Mouse (Mus musculus) activated CD4-positive, CD25-positive, alpha-beta regulatory T cell, adult 4 months (primary cell): Measurements from ENCODE around the gene Ankrd33b. TPM values are rescaled to one million over a fixed set of nuclear protein-coding genes. Genes with fewer than 3 reads are reported as not detected.

Experiments
- ATAC-seq: one replicate; pipeline ENCODE4 v1.8.0; 2017
- polyA plus RNA-seq, 2 experiments: library from polyadenylated mRNA; unstranded; fragments of 100-300 nt; shearing (Covaris generic); gene quantifications; one replicate each; pipeline ENCODE4 v1.2.1; 2017

Gene Ankrd33b
- polyA plus RNA-seq = under 1 TPM in 1 of 2 experiments, not detected in 1; 0.71 TPM

DNA sequence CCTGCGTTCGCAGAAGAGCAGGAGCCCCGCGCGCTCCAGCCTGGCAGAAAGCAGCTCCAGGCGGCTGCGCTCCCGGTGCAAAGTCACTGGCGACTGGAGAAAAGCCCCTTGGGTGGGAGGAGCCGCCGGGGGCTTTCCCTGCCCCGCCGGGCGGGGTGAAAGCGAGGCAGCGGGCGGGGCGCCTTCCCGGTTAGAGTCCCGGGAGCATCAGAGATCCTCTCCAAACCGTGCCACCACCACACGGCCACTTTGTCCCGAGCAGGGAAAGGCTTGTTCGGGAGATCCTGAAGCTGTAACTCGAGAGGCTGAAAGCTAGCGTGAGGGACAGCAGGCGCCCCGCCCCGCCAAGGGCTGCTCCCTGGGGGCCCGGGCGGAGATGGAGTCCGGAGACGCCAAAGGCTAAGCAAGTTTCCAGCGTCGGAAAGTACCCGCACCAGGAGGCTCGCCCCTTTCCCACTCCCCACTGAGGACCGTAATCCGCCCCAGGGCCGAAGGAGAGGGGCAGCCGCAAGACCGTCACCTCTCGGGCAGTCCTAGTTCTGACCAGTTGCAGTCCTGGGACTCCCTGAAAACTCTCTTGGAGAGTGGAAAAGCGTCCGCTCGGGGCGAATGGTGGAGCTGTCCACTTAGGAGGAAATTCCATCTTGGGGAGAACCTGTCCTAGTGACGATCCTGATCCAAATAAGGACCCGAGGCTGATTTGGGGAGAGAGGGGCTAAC, at the start of gene Ankrd33b:
Ankrd33b (minus strand) TSS at position 246 of the 720 bp plus-strand sequence.
- no peak for ATAC-seq

DNA sequence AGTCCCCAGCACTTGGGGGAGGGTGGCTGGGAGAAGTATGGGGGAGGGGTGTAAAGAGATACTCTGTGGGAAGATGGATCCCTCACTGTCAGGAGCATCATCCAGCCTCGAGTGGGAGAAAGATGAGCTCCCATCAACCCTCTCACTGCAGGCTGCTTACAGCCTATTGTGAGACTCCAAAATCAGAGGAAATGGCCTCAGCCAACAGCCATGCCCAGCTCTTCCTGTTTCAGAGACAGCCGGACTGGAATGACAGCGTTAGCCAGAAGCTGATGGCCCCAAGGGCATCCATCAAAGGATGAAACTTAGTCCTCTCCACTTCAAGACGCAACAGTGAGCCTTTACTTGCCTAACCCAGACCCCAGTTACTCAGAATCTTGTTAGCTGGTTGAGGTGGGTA, 47.7 kb upstream of the Ankrd33b start:
- ATAC-seq = no peak

DNA sequence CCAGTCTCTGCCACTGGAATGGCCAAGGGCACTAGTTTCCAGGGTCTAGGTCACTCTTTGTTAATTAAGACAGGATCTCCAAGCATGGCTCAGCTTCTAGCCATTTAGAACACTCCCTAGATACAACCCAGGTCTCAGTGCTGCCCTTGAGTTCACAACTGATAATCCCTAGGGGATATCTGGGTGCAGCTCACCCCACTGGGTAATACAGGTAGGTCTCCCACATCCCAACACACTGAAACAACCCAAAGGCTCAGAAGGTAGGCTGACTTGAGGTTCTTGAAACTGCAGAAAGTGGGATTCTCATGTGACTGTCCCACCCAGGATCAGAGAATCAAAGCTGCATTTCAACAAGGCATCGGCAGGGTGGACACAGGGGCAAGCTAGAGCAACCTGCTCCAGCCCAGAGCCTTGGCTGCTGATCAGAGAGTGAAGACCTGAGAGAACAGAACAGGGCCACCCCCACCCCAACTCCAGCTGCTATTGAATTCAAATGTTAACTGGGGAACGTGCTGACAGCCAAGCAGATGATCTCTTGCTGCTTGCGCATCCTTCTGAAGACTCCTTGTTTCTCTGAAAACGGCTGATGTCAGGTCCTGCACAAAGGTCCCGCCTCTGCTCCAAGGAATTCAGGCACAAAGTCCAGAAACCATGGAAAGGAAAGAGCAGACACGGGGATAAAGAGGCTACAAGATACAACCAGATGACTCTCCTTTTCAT, 46.8 kb upstream of the Ankrd33b start:
- no peak for ATAC-seq

DNA sequence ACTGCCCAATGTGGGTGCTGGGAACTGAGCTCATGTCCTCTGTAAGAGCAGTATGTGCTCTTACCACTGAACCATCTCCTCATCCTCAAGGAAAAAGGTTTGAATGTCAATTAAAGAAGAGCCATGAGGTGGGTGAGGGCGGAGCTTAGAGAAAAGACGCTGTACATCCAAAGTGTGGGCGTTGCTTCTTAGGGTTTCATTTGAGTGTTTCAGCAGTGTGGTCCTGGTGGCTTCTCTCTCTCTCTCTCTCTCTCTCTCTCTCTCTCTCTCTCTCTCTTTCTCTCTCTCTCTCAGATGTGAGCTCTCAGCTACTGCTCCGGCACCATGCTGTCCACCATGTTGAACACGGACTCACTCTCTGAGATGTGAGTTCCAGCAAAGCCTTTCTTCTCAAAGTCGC, 46.1 kb upstream of the Ankrd33b start:
- ATAC-seq = no peak

DNA sequence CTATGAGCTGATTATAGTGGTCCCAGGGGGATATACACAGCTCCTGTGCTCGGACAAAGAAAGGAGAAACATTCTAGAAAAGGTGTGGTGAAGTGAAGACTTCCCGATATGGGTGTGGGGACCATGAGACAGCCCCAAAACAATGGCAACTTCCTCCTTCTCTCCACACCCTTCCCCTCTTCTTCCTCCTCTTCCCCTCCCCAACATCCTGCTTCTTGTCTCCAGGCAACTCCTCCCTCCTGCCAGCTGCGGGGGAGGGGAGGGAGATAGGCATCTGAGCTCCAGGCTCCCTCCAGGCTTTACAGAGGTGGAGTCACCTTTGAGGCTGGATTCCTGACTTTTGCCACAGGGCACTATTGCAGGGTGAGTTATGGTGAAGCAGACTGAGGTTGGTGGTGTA, 45.4 kb upstream of the Ankrd33b start:
- no peak for ATAC-seq

DNA sequence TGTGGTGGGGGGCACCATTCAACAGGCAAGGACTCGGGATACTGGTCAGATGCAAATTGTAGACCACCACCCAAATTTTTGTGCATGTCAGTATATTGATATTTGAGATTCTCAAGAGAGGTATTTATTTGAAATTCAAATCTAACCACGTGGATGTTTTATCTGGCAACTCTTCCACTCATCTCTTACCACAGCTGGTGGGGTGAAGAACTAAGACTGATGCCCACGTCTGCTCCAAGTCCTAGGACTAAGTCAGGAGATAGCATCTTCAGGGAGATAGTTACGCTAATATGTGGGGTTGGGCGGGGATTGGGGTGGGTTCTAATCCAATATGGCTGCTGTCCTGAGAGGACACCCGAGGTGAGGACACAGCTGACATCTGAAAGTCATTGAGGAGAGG, 44.9 kb upstream of the Ankrd33b start:
- no peak for ATAC-seq

DNA sequence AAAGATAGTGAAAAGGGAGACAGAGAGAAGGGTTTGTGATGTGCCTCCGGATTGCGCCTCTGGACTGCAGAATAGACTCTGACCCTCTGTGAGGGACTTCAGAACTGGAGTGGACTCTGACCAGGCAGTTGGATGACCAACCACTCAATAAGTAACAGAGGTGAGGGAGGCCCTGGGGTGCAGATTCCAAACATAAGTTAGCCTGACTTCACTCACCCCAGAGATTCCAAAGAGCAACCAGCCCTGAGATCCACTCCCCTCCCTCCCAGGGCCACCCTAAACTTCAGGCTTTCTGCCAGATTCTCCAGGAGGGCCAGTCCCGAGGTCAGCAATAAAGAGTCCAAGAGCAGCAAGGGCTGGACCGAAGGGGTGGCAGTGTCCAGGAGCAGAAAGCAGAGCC, 40.0 kb upstream of the Ankrd33b start:
- ATAC-seq = no peak

DNA sequence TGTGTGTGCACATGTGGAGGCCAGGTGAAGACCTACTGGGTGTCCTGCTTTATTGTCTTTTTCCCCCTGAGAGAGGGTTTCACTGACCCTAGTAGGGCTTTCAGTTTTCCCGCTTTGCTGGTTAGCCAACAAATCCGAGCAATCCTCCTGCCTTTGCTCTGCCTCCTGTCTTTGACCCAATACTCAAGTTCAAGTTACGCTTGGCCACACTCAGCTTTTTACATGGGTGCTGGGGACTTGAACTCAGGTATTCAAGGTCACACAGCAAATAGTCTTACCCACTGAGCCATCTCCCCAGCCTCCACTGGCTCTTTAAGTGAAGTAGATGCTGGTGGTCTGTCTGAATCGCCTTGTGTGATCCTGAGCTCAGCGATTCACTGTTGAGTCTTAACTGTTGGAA, 39.4 kb upstream of the Ankrd33b start:
- no peak for ATAC-seq

DNA sequence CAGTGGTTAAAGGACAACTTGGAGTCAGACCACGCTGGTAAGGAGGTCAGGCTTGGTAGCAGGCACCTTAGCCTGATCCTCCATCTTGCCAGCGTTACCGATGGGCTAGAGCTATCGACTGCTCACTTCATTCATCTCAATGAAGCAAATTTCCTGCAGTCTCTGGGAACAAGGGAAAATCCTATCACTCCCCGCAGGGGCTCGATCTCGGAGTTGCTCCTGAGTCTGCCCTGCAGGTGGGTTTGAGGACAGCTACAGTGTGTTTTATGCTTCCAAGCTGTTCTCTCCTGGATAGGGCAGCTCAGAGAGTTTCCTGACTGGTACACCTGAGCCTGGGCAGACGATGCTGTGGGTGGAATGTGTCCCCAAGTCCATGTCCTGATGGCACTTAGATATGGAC, 36.8 kb upstream of the Ankrd33b start:
- no peak for ATAC-seq

DNA sequence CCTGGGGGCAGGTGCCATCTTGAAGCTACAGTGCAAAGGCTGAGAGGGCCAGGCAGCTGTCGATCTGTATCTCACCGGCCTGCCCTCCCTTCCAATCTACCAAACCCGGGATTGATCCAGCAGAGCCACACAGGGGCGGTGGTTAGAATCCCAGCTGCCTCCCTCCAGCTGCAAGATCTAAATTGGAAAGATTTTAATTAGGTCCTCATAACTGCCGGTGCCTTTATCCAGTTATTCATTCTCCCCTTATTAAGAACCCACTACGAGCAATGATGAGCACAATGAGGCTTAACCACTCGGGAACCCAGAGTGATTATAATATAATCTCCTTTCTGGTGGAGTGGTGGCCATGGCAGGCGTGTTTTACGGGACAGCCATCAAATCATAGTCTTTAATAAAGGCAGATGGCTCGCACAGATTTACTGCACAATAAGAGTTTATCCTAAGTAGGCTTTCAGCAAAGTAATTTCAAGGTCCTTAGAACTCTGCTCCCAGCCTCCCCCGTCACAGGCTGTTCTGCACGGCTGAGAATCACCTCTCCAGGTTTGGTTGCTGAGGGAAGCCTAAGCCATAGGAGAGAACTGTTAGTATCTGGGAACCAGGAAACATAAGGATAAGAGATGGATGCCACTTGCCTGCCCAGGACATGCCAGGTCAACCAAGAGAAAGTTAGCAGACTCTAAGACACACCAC, 34.8 kb upstream of the Ankrd33b start:
- ATAC-seq = no peak

DNA sequence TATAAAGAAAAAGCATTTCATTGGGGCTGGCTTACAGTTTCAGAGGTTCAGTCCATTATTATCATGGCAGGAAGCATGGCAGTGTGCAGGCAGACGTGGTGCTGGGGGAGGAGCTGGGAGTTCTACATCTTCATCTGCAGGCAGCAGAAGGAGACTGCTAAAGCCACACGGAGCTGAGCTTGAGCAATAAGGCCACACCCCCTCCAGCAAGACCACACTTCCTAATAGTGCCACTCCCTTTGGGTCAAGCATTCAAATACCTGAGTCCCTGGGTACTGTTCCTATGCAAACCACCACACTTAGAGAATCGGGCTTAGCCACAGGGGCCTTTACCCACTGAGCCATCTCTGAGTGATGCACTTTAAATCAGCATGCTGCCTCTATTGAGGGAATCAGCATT, 33.4 kb upstream of the Ankrd33b start:
- ATAC-seq = no peak

DNA sequence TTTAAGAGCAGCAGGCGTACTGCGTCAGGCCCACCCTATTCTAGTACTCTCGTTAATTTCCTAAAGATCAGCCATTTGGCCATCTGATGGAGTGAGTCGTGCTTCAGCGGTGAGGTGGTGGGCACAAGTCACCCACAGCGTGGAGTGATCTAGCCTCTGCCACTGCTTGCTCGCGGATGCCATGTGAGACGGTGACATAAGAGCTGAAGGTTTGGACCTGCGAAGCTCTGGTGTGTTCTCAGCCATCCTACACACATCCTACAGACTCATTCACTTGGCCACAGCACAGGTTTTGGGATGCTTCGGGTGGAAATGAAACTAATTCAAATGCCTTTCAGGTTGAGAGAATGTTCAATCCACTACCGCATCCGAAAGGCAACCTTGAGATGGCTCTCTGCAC, 31.2 kb upstream of the Ankrd33b start:
- ATAC-seq = no peak

DNA sequence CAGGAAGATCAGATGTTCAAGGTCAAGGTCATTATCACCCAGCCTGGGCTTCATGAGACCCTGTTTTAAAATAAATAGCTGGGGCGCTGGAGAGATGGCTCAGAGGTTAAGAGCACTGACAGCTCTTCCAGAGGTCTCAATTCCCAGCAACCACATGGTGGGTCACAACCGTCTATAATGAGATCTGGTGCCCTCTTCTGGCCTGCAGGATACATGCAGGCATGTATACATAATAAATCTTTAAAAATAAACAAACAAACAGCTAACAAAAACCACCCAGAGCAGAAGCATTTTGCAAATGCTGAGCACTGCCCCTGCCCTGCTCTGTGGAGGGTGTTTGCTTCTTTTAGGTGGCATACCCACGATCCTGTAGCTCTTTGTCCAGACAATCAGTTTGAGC, 29.9 kb upstream of the Ankrd33b start:
- no peak for ATAC-seq

DNA sequence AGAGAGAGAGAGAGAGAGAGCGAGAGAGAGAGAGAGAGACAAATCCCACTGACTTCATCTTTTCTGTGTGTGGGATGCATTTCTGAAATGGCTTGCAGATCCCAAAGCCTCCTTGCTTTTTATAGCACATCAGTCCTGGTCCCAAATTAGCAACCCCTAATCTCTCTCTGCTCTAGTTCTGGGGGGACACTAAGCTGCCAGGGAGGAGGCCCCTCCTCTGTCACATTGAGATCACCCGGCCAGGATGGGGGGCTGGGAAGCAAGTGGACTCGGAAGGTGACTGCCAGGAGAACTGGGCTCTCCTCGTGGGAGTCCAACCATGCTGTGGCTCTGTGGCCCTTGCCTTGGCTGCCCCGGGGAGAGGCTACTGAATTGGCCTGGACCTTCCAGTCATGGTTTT, 29.2 kb upstream of the Ankrd33b start:
- ATAC-seq = no peak

DNA sequence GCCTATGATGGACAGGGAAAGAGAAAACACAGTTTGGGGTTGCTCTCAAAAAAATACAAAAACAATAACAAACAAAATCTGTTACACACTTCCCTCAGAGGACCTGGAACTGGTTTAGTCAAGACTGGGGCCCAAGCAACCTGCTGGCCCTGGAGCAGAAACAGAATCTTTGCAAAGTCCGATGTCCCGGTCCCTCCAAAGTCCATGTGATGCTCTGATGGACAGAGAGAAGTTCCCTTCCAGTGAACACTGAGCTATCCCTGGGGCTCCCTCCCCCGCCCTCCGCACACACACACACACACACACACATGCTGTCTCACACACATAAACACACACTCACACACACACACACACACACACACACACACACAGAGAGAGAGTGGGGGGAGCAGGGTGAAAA, 28.5 kb upstream of the Ankrd33b start:
- ATAC-seq = no peak

DNA sequence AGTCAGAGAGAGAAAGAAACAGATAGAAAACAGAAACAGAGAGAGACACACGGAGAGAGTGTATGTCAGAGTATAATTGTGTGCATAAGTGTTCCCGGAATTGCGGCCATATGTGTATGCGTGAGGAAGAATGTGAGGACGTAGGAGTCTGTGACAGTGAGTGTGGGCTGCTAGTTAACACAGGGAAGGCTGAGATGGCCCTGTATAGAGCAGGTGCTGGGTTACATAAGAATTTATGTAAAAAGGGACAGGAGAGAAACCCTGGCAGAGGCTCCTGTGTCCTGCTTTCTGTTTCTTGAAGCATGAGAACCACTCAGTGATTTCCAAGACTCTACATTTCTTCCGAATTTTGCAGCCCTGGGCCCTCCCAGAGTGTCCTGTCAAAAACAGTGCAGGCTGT, 25.9 kb upstream of the Ankrd33b start:
- ATAC-seq = no peak

DNA sequence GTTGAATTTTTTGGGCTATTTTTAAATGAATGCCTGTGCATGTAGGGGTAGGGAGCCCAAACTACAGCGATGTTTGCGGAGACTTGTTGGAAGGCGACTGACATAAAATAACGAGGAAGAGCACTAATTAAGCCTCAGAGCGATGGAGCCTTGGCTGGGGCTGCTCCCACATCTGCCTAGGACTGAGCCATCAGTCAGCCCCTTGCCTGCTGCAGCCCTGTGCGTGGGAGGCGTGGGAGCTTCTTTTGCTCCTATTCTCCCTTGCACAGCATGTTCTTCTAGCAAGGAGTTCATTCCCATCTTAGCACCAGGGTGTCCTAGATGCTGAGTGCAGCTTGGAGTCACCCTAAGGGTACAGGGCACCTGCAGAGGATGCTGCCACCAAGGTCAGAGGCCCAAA, 25.2 kb upstream of the Ankrd33b start:
- no peak for ATAC-seq

DNA sequence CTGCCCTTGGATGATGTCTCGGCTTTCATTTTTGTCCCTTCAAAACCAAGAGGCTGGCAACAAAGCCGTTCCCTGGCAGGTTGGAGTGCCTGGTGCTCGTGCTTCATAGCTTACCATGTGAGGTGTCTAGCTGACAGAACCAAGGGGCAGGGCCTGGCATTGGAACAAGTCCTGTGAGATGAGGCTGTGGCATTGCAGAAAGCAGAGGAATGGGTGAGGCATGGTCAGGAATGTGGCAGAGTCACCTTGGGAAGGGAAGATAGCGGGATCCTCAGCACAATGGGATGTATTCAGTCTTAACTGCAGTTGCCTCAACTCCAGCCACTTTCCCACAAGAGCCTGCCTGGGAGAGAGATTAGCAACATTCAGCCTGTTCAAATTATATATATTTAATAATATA, 24.6 kb upstream of the Ankrd33b start:
- ATAC-seq = no peak

DNA sequence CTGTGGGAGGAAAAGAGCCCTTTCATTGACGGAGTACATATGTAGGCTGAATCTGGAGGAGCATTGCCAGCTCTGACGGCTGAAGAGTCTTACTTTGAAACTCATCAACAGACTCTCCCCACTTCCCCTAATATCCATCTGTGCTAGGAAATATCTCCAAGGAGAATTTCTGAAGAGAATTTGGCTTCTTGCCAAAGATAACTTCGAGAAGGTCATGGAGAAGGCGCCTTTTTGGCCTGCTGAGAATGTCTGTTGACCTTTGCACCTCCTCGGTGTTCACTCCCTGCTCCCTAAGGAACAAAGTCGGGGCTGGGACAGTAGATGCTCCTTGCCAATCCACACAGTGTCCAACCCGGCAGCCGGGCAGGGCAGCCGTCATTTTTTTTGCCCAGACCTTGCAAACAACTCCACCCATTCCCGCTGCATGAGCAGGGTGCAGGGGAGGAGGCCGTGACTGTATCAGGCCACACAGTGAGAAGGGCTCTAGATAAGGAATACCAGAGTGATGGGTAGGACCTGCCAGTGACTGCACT, 14.5 kb upstream of the Ankrd33b start:
- ATAC-seq = no peak

DNA sequence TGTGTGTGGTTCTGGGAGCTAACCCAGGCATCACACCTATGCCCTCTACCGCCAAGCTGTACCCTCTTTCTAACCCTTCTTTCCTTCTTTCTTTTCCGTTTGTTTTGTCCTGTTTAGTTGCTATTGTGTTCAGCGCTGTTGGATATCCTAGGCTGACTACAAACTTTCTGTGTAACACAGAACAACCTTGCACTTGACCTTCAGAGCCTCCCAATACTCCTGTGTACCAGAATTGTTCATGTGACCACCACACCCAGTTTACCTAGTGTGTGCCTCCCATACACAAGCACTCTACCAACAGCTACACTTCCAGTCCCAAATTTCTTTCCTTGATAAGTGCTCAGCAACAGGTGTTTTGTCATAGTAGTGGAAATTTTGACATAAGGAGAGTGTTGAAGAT, 11.9 kb upstream of the Ankrd33b start:
- ATAC-seq = no peak

DNA sequence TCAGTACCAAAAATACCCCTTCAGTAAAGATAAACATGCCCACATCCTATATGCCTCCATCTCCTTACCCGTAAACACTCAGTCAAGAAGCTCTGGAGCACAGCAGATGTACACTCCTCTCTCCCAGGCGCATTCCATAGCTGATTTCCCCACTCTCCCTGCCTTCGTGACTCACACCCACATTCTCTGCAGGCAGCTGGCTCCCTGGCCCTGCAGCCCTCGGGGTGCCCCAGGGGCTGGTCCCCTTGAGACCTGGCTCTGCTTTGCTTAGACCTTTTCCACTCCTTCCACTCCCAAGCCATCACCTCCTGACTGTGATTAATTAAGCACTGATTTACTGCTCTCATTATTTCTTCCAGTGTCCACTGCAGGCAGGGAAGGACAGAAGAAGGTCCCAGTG, 7.7 kb upstream of the Ankrd33b start:
- ATAC-seq = no peak

DNA sequence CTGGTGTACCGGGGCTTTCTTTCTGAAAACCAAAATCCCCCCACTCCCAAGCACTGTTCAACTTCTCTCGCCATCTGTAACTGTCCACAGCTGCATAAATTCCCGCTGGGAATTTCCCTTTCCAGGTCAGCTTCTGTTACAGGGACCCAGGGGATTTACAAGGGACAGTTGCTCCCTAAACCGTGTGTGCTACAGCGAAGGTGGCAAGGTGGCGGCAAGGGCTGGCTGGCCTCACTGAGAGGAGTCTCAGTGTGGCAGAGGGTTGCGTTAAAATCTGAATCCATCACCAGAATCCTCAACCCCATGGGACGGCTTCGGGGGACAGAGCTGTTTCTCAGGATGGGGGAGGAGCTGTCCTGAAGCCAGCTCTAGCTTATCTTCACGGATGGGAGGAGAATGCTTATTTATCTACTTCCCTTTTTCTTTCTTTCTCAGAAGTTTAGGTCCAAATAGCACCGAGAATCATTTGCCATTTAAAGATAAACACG, 1.6 kb upstream of the Ankrd33b start:
- ATAC-seq = no peak

DNA sequence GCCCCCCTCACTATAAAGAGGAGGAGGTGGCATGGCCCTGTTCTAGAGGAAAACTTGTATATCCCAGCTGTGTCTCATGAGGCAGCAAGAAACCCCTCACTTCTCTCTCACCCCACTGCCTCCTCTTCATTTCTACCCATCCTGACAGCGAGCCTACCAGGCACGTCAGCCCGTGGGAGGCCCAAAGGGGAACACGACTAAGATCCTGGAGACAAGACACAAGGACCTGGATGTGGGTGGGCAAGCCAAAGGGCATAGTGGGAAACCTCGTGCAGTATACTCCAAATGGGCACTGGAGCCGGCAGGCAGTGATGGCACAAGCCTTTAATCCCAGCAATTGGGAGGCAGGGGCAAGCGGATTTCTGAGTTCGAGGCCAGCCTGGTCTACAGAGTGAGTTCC, 1.0 kb upstream of the Ankrd33b start:
- ATAC-seq = no peak
